In genomic region chr17:58943015-58943822, GRCm38 (mm10) we compare ENCODE assay signal across 29 mouse cellular contexts. TPM values are rescaled to one million over a fixed set of nuclear protein-coding genes. Genes with fewer than 3 reads are reported as not detected.
"Had no signal": no experiment of that assay in that cellular context is flagged by ENCODE, and none has a peak within 500 bp of the region (broad histone marks: within the 10 kb centered on the region; RNA-seq: fewer than 3 reads in every experiment).

No protein-coding gene starts in this region.

- H3K27ac ChIP-seq: heart, embryonic 10.5 days; hindbrain, embryonic 10.5 days; hindbrain, embryonic 12.5 days; hindbrain, embryonic 14.5 days; intestine, embryonic 15.5 days; liver, embryonic 13.5 days; liver, embryonic 15.5 days had no signal

- DNase-seq: gastrocnemius, postnatal 10 days; gastrocnemius, postnatal 25 days; heart, adult 18-20 months; heart, postnatal 10 days; heart, postnatal 4 days; kidney, adult 18-20 months; kidney, adult 8-10 months; kidney, postnatal 10 days; kidney, postnatal 25 days; kidney, postnatal 4 days; layer of hippocampus, adult 9-11 months; layer of hippocampus, postnatal 36 days; left cerebral cortex, postnatal 4 days; liver; liver, embryonic 13.5 days had no signal

- H3K4me2 ChIP-seq: heart, embryonic 12.5 days; hindbrain, embryonic 12.5 days; hindbrain, embryonic 14.5 days; intestine, embryonic 15.5 days; liver, embryonic 11.5 days; liver, embryonic 13.5 days; liver, embryonic 15.5 days had no signal

- H3K4me1 ChIP-seq: heart, embryonic 10.5 days; heart, embryonic 12.5 days; hindbrain, embryonic 10.5 days; hindbrain, embryonic 12.5 days; intestine, embryonic 15.5 days; liver, embryonic 15.5 days had no signal

- H3K27me3 ChIP-seq: heart, embryonic 12.5 days; hindbrain, embryonic 12.5 days; intestine, embryonic 15.5 days; liver, embryonic 13.5 days; liver, embryonic 15.5 days had no signal

- H3K9me3 ChIP-seq: heart, embryonic 10.5 days; heart, embryonic 12.5 days; hindbrain, embryonic 10.5 days; hindbrain, embryonic 12.5 days; intestine, embryonic 15.5 days; liver, embryonic 13.5 days; liver, embryonic 15.5 days had no signal

- H3K36me3 ChIP-seq: heart, embryonic 10.5 days; heart, embryonic 12.5 days; hindbrain, embryonic 10.5 days; hindbrain, embryonic 12.5 days; intestine, embryonic 15.5 days; liver, embryonic 13.5 days; liver, embryonic 15.5 days had no signal

- H3K9ac ChIP-seq: heart, embryonic 12.5 days; hindbrain, embryonic 12.5 days; hindbrain, embryonic 14.5 days; intestine, embryonic 15.5 days; liver, embryonic 13.5 days; liver, embryonic 15.5 days had no signal

- ATAC-seq: hindbrain, embryonic 16.5 days; inflammation-experienced regulatory T-cells, adult 6 months; intestine, embryonic 15.5 days; intestine, postnatal 0 days had no signal

- H3K4me3 ChIP-seq: heart, embryonic 10.5 days; heart, embryonic 12.5 days; hindbrain, embryonic 10.5 days; hindbrain, embryonic 12.5 days; intestine, embryonic 15.5 days; liver, embryonic 13.5 days; liver, embryonic 15.5 days had no signal

RNA-seq across cellular contexts. Expression of gene Pdzph1, which starts 48.0 kb away (rescaled TPM):
- polyA plus RNA-seq: heart, embryonic 12.5 days; heart, embryonic 14.5 days; heart, embryonic 16.5 days; inflammation-experienced regulatory T-cells, adult 6 months; intestine, postnatal 0 days; kidney, embryonic 16.5 days had no signal
